ENCODE assay signal across 10 mouse cellular contexts in genomic region chr9:64790673-64791660, GRCm38 (mm10). TPM values are rescaled to one million over a fixed set of nuclear protein-coding genes. Genes with fewer than 3 reads are reported as not detected.
A peak's percentile ranks its signal among the peaks of the same experiment; 100 is the strongest.
DNase-seq lines count a peak whose midpoint lies in the region; ATAC-seq and TF ChIP-seq lines count a peak whose summit lies in the region.
"Had no signal": no experiment of that assay in that cellular context is flagged by ENCODE, and none has a peak within 500 bp of the region (broad histone marks: within the 10 kb centered on the region; RNA-seq: fewer than 3 reads in every experiment).

No protein-coding gene starts in this region.

- H3K4me2 ChIP-seq in kidney, embryonic 14.5 days (replicated peaks; ENCODE audit: low read depth, low read length) = no peak overlapping the region
- H3K4me2 ChIP-seq: midbrain, embryonic 12.5 days had no signal

- no peaks in the 10 kb centered on the region for H3K27me3 ChIP-seq in kidney, adult 2 months (replicated peaks; ENCODE audit: control insufficient read depth, insufficient read depth, low read length)
- H3K27me3 ChIP-seq in kidney, embryonic 14.5 days (ENCODE audit: control insufficient read depth, insufficient read depth, low read length) = no peaks in the 10 kb centered on the region
- H3K27me3 ChIP-seq in Patski = no peaks in the 10 kb centered on the region
- H3K27me3 ChIP-seq: midbrain, embryonic 12.5 days had no signal

- H3K36me3 ChIP-seq in kidney, adult 2 months (ENCODE audit: control insufficient read depth, insufficient read depth, low read length) = no peaks in the 10 kb centered on the region
- H3K36me3 ChIP-seq in kidney, embryonic 14.5 days (ENCODE audit: control insufficient read depth, insufficient read depth, low read length) = no peaks in the 10 kb centered on the region
- H3K36me3 ChIP-seq: midbrain, embryonic 12.5 days had no signal

- H3K9ac ChIP-seq in kidney, embryonic 14.5 days (ENCODE audit: low read depth, low read length) = no peak overlapping the region
- H3K9ac ChIP-seq: midbrain, embryonic 12.5 days had no signal

- 0 out of 2 replicates have a peak overlapping the region, but pooled peaks have one; percentile 5 for H3K27ac ChIP-seq in kidney, adult 2 months (ENCODE audit: insufficient read depth, low read depth, low read length)
- H3K27ac ChIP-seq in kidney, embryonic 14.5 days (ENCODE audit: low read depth, low read length) = no peak overlapping the region
- H3K27ac ChIP-seq: midbrain, embryonic 12.5 days had no signal

- peaks cover 2% of the 10 kb centered on the region; the same call in 1 of the 2 replicates for H3K4me1 ChIP-seq in kidney, adult 2 months (ENCODE audit: control insufficient read depth, insufficient read depth, low read length)
- H3K4me1 ChIP-seq in kidney, embryonic 14.5 days (ENCODE audit: control insufficient read depth, insufficient read depth, low read length) = no peaks in the 10 kb centered on the region
- H3K4me1 ChIP-seq: midbrain, embryonic 12.5 days had no signal

- CTCF ChIA-PET in Patski (lab: Charles Lee) = interaction anchor here (1.0 to 1.5 kb wide), 6 partner anchors 9 to 21 kb away, joined by 3 read pairs; no protein-coding TSS in a partner anchor

- TF ChIP-seq CTCF in kidney, adult 2 months (conservative IDR thresholded peaks at IDR 0.05; ENCODE audit: insufficient read depth, insufficient read length, low read depth, low read length) = no peak
- no peak for TF ChIP-seq CTCF in Patski (IDR thresholded peaks at IDR 0.05)

- no peak for ATAC-seq in kidney, embryonic 14.5 days (ENCODE audit: low FRiP score, low TSS enrichment)
- peak; percentile 31 for ATAC-seq in Patski
- ATAC-seq: intestine, embryonic 16.5 days had no signal

- H3K9me3 ChIP-seq in kidney, embryonic 14.5 days (ENCODE audit: control insufficient read depth, low read length) = no peaks in the 10 kb centered on the region
- H3K9me3 ChIP-seq: midbrain, embryonic 12.5 days had no signal

- in situ Hi-C loops in Patski (cut with MboI; ENCODE audit: low pct_unique_long_range_greater_than_20kb) = no loop called here

- WGBS in kidney, adult 2 months = 45% methylated on average over 7 of the region's 7 CpGs
- 84% methylated on average over 7 of the region's 7 CpGs for WGBS in kidney, embryonic 14.5 days

- POLR2A ChIA-PET in Patski (lab: Charles Lee) = interaction anchor here (0.6 to 1.8 kb wide), 3 partner anchors 20 to 436 kb away, joined by 3 to 8 read pairs (median 5); partner anchors contain the start of gene Dennd4a

- no peak for TF ChIP-seq POLR2A in kidney, adult 2 months (IDR thresholded peaks at IDR 0.05; ENCODE audit: low read depth, low read length)

- H3K4me3 ChIP-seq in kidney, adult 2 months (ENCODE audit: insufficient read depth, low read depth, low read length) = no peak overlapping the region
- H3K4me3 ChIP-seq in kidney, embryonic 14.5 days (ENCODE audit: low read length) = no peak overlapping the region
- H3K4me3 ChIP-seq: midbrain, embryonic 12.5 days had no signal

- DNase-seq in kidney, adult 2 months = peak; percentile 54
- DNase-seq in Patski (ENCODE audit: low read depth, low spot score) = no peak
- DNase-seq in kidney, adult 9 months = peak; percentile 40
- peak; percentile 46 to 58 for DNase-seq in lung, postnatal 4 days
- no peak for DNase-seq in thymus, adult 18-20 months
- DNase-seq in adrenal gland, adult 18-20 months (ENCODE audit: low spot score in 2 of 2) = no peak
- no peak for DNase-seq in urinary bladder, postnatal 4 days (ENCODE audit: low spot score in 2 of 2)

RNA-seq across cellular contexts. Expression of gene Dennd4a, which starts 20.2 kb away (rescaled TPM):
- polyA plus RNA-seq in kidney, adult 2 months (2012; rRNA removed) = 4.5 and 5.1 TPM in 2 replicates
- 4.5 and 6.1 TPM in 2 replicates for polyA plus RNA-seq in kidney, embryonic 14.5 days (2014; fragmentation: Nextera tagmentation; extraction: Ambion mirVana)
- polyA plus RNA-seq in Patski (2021) = 9.0 TPM
- total RNA-seq in adrenal gland, adult 18-20 months (2021) = 10 to 100 TPM; 15.9 to 18.9 TPM

RNA-seq across cellular contexts. Expression of gene Rab11a, which starts 53.4 kb away (rescaled TPM):
- polyA plus RNA-seq in kidney, adult 2 months (2012; rRNA removed) = 124 and 188 TPM in 2 replicates
- 498 and 551 TPM in 2 replicates for polyA plus RNA-seq in kidney, embryonic 14.5 days (2014; fragmentation: Nextera tagmentation; extraction: Ambion mirVana)
- 579 TPM for polyA plus RNA-seq in Patski (2021)
- total RNA-seq in adrenal gland, adult 18-20 months (2021) = 100 to 1,000 TPM; 218 to 290 TPM

Comparison
In these comparisons a context has a peak if more than half of its experiments do, and no peak if none do; other contexts are left out.
1. DNase-seq: peak in kidney, adult 2 months (single experiment), kidney, adult 9 months (single experiment) and lung, postnatal 4 days (2 of 2); none in Patski (single experiment), thymus, adult 18-20 months (0 of 2), adrenal gland, adult 18-20 months (0 of 2) and urinary bladder, postnatal 4 days (0 of 2).